26 mouse cellular contexts compared by ENCODE assay signal in genomic region chr8:48038261-48038934, GRCm38 (mm10).
"Had no signal": no experiment of that assay in that cellular context is flagged by ENCODE, and none has a peak within 500 bp of the region (broad histone marks: within the 10 kb centered on the region; RNA-seq: fewer than 3 reads in every experiment).

No protein-coding gene starts in this region.

- H3K4me2 ChIP-seq: heart, embryonic 13.5 days; heart, embryonic 15.5 days; hindbrain, embryonic 13.5 days; hindbrain, embryonic 15.5 days; kidney, embryonic 15.5 days; limb, embryonic 13.5 days; limb, embryonic 15.5 days; liver, embryonic 12.5 days had no signal

- H3K9me3 ChIP-seq: heart, embryonic 10.5 days; heart, embryonic 13.5 days; heart, embryonic 15.5 days; hindbrain, embryonic 13.5 days; hindbrain, embryonic 15.5 days; kidney, embryonic 15.5 days; limb, embryonic 13.5 days; limb, embryonic 15.5 days; liver, embryonic 12.5 days had no signal

- ATAC-seq: hindbrain, postnatal 0 days; intestine, embryonic 16.5 days; liver, embryonic 12.5 days had no signal

- H3K4me3 ChIP-seq: heart, embryonic 10.5 days; heart, embryonic 13.5 days; heart, embryonic 15.5 days; hindbrain, embryonic 13.5 days; hindbrain, embryonic 15.5 days; kidney, embryonic 15.5 days; limb, embryonic 13.5 days; limb, embryonic 15.5 days; liver, embryonic 12.5 days had no signal

- H3K36me3 ChIP-seq: heart, embryonic 10.5 days; heart, embryonic 13.5 days; heart, embryonic 15.5 days; hindbrain, embryonic 13.5 days; hindbrain, embryonic 15.5 days; kidney, embryonic 15.5 days; limb, embryonic 13.5 days; limb, embryonic 15.5 days; liver, embryonic 12.5 days had no signal

- H3K27me3 ChIP-seq: heart, embryonic 13.5 days; heart, embryonic 15.5 days; hindbrain, embryonic 13.5 days; hindbrain, embryonic 15.5 days; kidney, embryonic 15.5 days; limb, embryonic 13.5 days; limb, embryonic 15.5 days; liver, embryonic 12.5 days had no signal

- DNase-seq: gastrocnemius, postnatal 14 days; gastrocnemius, postnatal 36 days; heart, adult 18-20 months; heart, postnatal 14 days; heart, postnatal 36 days; kidney, adult 11 months; kidney, adult 2 months; kidney, adult 9 months; kidney, postnatal 14 days; kidney, postnatal 36 days; layer of hippocampus, adult 9-11 months; layer of hippocampus, postnatal 36 days; left cerebral cortex, postnatal 4 days had no signal

- H3K4me1 ChIP-seq: heart, embryonic 13.5 days; heart, embryonic 15.5 days; hindbrain, embryonic 15.5 days; kidney, embryonic 15.5 days; limb, embryonic 13.5 days; liver, embryonic 12.5 days had no signal

- H3K27ac ChIP-seq: heart, embryonic 10.5 days; heart, embryonic 13.5 days; heart, embryonic 15.5 days; hindbrain, embryonic 13.5 days; hindbrain, embryonic 15.5 days; hindbrain, postnatal 0 days; kidney, embryonic 15.5 days; kidney, postnatal 0 days; limb, embryonic 13.5 days; limb, embryonic 15.5 days; liver, embryonic 12.5 days; liver, embryonic 14.5 days had no signal

- H3K9ac ChIP-seq: heart, embryonic 13.5 days; heart, embryonic 15.5 days; hindbrain, embryonic 13.5 days; hindbrain, embryonic 15.5 days; kidney, embryonic 15.5 days; limb, embryonic 13.5 days; limb, embryonic 15.5 days; liver, embryonic 12.5 days; liver, embryonic 14.5 days had no signal
